Mouse (Mus musculus) brain, embryonic 14.5 days (tissue): ENCODE results near the gene Sgta.

Experiments
- CTCF ChIP-seq: fragments of 200-500 bp; IDR thresholded peaks from 2 replicates; pipeline ENCODE4 v1.5.1; 2012; ENCODE audit warnings: inconsistent platforms, mild to moderate bottlenecking, moderate library complexity, borderline replicate concordance; ENCODE audit not compliant: insufficient read depth, insufficient read length; ENCODE audit errors: extremely low read depth
- POLR2A ChIP-seq: fragments of 200-500 bp; IDR thresholded peaks from 2 replicates; pipeline ENCODE4 v1.6.1; 2012; ENCODE audit warnings: mild to moderate bottlenecking, inconsistent platforms, borderline replicate concordance; ENCODE audit not compliant: poor library complexity, insufficient read depth, insufficient read length, severe bottlenecking; ENCODE audit errors: extremely low read depth

DNA sequence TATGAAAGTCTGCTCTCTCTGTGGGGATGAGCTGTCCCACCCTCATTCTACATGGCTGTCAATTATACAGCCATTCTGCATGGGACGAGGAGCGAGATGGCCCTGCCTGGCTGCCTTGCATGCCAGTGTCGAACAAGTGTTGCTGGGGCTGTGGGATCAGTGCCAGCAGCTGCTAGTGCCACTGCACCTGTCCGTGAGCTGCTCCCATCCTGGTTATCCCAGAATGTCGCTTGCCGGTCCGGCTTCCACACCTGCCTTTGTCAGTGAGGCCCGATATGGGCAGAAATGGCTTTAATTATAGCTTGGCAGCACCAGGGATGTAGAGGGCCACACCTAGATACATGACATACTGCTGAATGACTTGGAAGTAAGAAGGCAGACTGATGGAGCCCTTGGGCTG, 12.3 kb upstream of the Sgta start:
- TF ChIP-seq CTCF (no peak), POLR2A (no peak)
